Mouse (Mus musculus) hindbrain, embryonic 11.5 days (tissue): ENCODE data around the gene Lypd5. TPM values are rescaled to one million over a fixed set of nuclear protein-coding genes. Genes with fewer than 3 reads are reported as not detected.
A peak's percentile ranks its signal among the peaks of the same experiment; 100 is the strongest.

Experiments
- ATAC-seq: fragments of 200-750 bp; cut with Nextera tagmentation; 2 replicates; pipeline ENCODE4 v1.8.0; 2017; ENCODE audit warnings: mild to moderate bottlenecking, moderate TSS enrichment, moderate library complexity; ENCODE audit not compliant: low FRiP score
- DNase-seq: peaks from one replicate; pipeline ENCODE4 v3.0.0-alpha.2; 2015; ENCODE audit warnings: low spot score
- H3K27ac ChIP-seq: fragments of 300-500 bp; sonication (generic); 2 replicates; pipeline ENCODE4 v1.5.1; 2014; ENCODE audit warnings: mild to moderate bottlenecking, low read depth, low read length
- H3K27me3 ChIP-seq: fragments of 300-500 bp; sonication (generic); 2 replicates; pipeline ENCODE4 v1.6.1; 2014; ENCODE audit warnings: mild to moderate bottlenecking, low read length, moderate library complexity, mixed read lengths; ENCODE audit not compliant: control insufficient read depth, insufficient read depth
- H3K36me3 ChIP-seq: fragments of 300-500 bp; sonication (generic); 2 replicates; pipeline ENCODE4 v1.6.1; 2014; ENCODE audit warnings: mild to moderate bottlenecking, low read length, moderate library complexity, mixed read lengths; ENCODE audit not compliant: control insufficient read depth, insufficient read depth
- H3K4me1 ChIP-seq: fragments of 300-500 bp; sonication (generic); replicated peaks from 2 replicates; pipeline ENCODE4 v1.6.1; 2014; ENCODE audit warnings: low read length, mixed read lengths; ENCODE audit not compliant: control insufficient read depth, insufficient read depth
- H3K4me2 ChIP-seq: fragments of 300-500 bp; sonication (generic); replicated peaks from 2 replicates; pipeline ENCODE4 v1.6.1; 2014; ENCODE audit warnings: mild to moderate bottlenecking, low read depth, low read length
- H3K4me3 ChIP-seq: fragments of 300-500 bp; sonication (generic); 2 replicates; pipeline ENCODE4 v1.5.1; 2014; ENCODE audit warnings: low read depth, low read length
- H3K9ac ChIP-seq: fragments of 300-500 bp; sonication (generic); 2 replicates; pipeline ENCODE4 v1.6.1; 2014; ENCODE audit warnings: low read depth, low read length
- H3K9me3 ChIP-seq: fragments of 300-500 bp; sonication (generic); 2 replicates; pipeline ENCODE4 v1.6.1; 2016; ENCODE audit warnings: low read length; ENCODE audit not compliant: control insufficient read depth
- WGBS: fragments of 180-500 bp; shearing (Covaris S2); extraction: QIAGEN DNeasy Blood & Tissue Kit; methylation state at CpG from one replicate; pipeline ENCODE4 v1.1.7; 2014; 5-methylcytosine and 5-hydroxymethylcytosine counted together
- polyA plus RNA-seq: library from polyadenylated mRNA; unstranded; fragments of >200 nt; fragmentation: Nextera tagmentation; extraction: Ambion mirVana; gene quantifications from 2 replicates; pipeline ENCODE4 v1.2.1, GENCODE M21; 2014

Lypd5 gene
- polyA plus RNA-seq, 1 experiment from 2014 or later: not detected

GRCm38 (mm10) chr7:24355646-24356045 lies 6.7 kb downstream of the Lypd5 start:
- no peak for ATAC-seq
- no peak overlapping the region for H3K27ac ChIP-seq
- no peak overlapping the region for H3K9ac ChIP-seq
- no peak for DNase-seq
- H3K27me3 ChIP-seq: no peaks in the 10 kb centered on the region
- H3K4me2 ChIP-seq: no peak overlapping the region
- 85% methylated on average over 6 of the region's 6 CpGs for WGBS
- no peaks in the 10 kb centered on the region for H3K4me1 ChIP-seq
- H3K36me3 ChIP-seq: no peaks in the 10 kb centered on the region
- H3K9me3 ChIP-seq: 0 out of 2 replicates have a peak, but pooled peaks cover 3% of the 10 kb centered on the region
- H3K4me3 ChIP-seq: no peak overlapping the region

GRCm38 (mm10) chr7:24356081-24356480 lies 7.1 kb downstream of the Lypd5 start:
- H3K4me3 ChIP-seq: no peak overlapping the region
- DNase-seq (no peak), ATAC-seq (no peak)
- H3K36me3 ChIP-seq: no peaks in the 10 kb centered on the region
- H3K4me1 ChIP-seq: no peaks in the 10 kb centered on the region
- H3K9ac ChIP-seq: no peak overlapping the region
- no peak overlapping the region for H3K27ac ChIP-seq
- H3K27me3 ChIP-seq: no peaks in the 10 kb centered on the region
- no peak overlapping the region for H3K4me2 ChIP-seq
- H3K9me3 ChIP-seq: 0 out of 2 replicates have a peak, but pooled peaks cover 3% of the 10 kb centered on the region
- 82% methylated on average over 10 of the region's 10 CpGs for WGBS

- 0 out of 2 replicates have a peak, but pooled peaks cover 3% of the 10 kb centered on the region for H3K9me3 ChIP-seq
- no peaks in the 10 kb centered on the region for H3K27me3 ChIP-seq
- no peaks in the 10 kb centered on the region for H3K4me1 ChIP-seq
- no peak overlapping the region for H3K27ac ChIP-seq
- ATAC-seq: no peak
- H3K4me2 ChIP-seq: no peak overlapping the region
- no peak overlapping the region for H3K9ac ChIP-seq
- H3K4me3 ChIP-seq: no peak overlapping the region
- whole genome bisulfite sequencing: 51% methylated on average over 4 of the region's 4 CpGs
- no peak for DNase-seq
- no peaks in the 10 kb centered on the region for H3K36me3 ChIP-seq
Observed at GRCm38 (mm10) chr7:24357899-24358298, 8.9 kb downstream of the Lypd5 start.

GRCm38 (mm10) chr7:24359269-24359668 lies 10.3 kb downstream of the Lypd5 start:
- H3K9me3 ChIP-seq: 0 out of 2 replicates have a peak, but pooled peaks cover 3% of the 10 kb centered on the region
- no peaks in the 10 kb centered on the region for H3K4me1 ChIP-seq
- DNase-seq (peak; percentile 68), ATAC-seq (no peak)
- H3K4me3 ChIP-seq: no peak overlapping the region
- H3K36me3 ChIP-seq: no peaks in the 10 kb centered on the region
- H3K9ac ChIP-seq: no peak overlapping the region
- 29% methylated on average over 9 of the region's 9 CpGs for WGBS
- H3K27ac ChIP-seq: no peak overlapping the region
- H3K4me2 ChIP-seq: no peak overlapping the region
- no peaks in the 10 kb centered on the region for H3K27me3 ChIP-seq

- Histone ChIP-seq H3K9me3 (0 out of 2 replicates have a peak, but pooled peaks cover 3% of the 10 kb centered on the region), H3K4me2 (no peak overlapping the region), H3K27me3 (no peaks in the 10 kb centered on the region), H3K36me3 (no peaks in the 10 kb centered on the region), H3K9ac (no peak overlapping the region), H3K4me1 (no peaks in the 10 kb centered on the region), H3K4me3 (no peak overlapping the region), H3K27ac (no peak overlapping the region)
- 68% methylated on average over 4 of the region's 4 CpGs for WGBS
- ATAC-seq (no peak), DNase-seq (no peak)
Observed at GRCm38 (mm10) chr7:24361001-24361400, 12.0 kb downstream of the Lypd5 start.

GRCm38 (mm10) chr7:24363228-24363627 lies 14.2 kb downstream of the Lypd5 start:
- DNase-seq (peak; percentile 65), ATAC-seq (no peak)
- Histone ChIP-seq H3K27ac (no peak overlapping the region), H3K4me2 (no peak overlapping the region), H3K9me3 (no peaks in the 10 kb centered on the region), H3K4me3 (no peak overlapping the region), H3K36me3 (no peaks in the 10 kb centered on the region), H3K9ac (no peak overlapping the region), H3K27me3 (no peaks in the 10 kb centered on the region), H3K4me1 (no peaks in the 10 kb centered on the region)
- WGBS: 25% methylated on average over 6 of the region's 7 CpGs

GRCm38 (mm10) chr7:24364827-24365226 lies 15.8 kb downstream of the Lypd5 start:
- Histone ChIP-seq H3K27me3 (no peaks in the 10 kb centered on the region), H3K27ac (no peak overlapping the region), H3K4me2 (no peak overlapping the region), H3K4me1 (no peaks in the 10 kb centered on the region), H3K36me3 (no peaks in the 10 kb centered on the region), H3K9me3 (no peaks in the 10 kb centered on the region), H3K4me3 (no peak overlapping the region), H3K9ac (no peak overlapping the region)
- WGBS: 25% methylated on average over 10 of the region's 10 CpGs
- peak; percentile 63; the same call in 1 of the 2 replicates for ATAC-seq
- peak; percentile 95 for DNase-seq

GRCm38 (mm10) chr7:24365258-24366014 lies 16.4 kb downstream of the Lypd5 start:
- H3K4me3 ChIP-seq: no peak overlapping the region
- ATAC-seq (peak; percentile 33; the same call in 1 of the 2 replicates), DNase-seq (no peak)
- H3K9me3 ChIP-seq: no peaks in the 10 kb centered on the region
- no peaks in the 10 kb centered on the region for H3K27me3 ChIP-seq
- WGBS: 85% methylated on average over 5 of the region's 5 CpGs
- H3K4me1 ChIP-seq: no peaks in the 10 kb centered on the region
- no peak overlapping the region for H3K27ac ChIP-seq
- H3K4me2 ChIP-seq: no peak overlapping the region
- no peaks in the 10 kb centered on the region for H3K36me3 ChIP-seq
- H3K9ac ChIP-seq: 0 out of 2 replicates have a peak overlapping the region, but pooled peaks have one; percentile 11
